Mouse (Mus musculus) liver, postnatal 0 days (tissue): Measurements from ENCODE around the gene Gm973. TPM values are rescaled to one million over a fixed set of nuclear protein-coding genes. Genes with fewer than 3 reads are reported as not detected.

Source experiments
- ATAC-seq: fragments of 200-750 bp; cut with Nextera tagmentation; 2 replicates; pipeline ENCODE4 v1.8.0; 2017; ENCODE audit warnings: mild to moderate bottlenecking, moderate library complexity
- DNase-seq: peaks from one replicate; pipeline ENCODE4 v3.0.0-alpha.2; 2016
- H3K27ac ChIP-seq: fragments of 300-500 bp; sonication (generic); 2 replicates; pipeline ENCODE4 v1.5.1; 2014; ENCODE audit warnings: antibody characterized with exemption, moderate library complexity, mild to moderate bottlenecking, low read depth
- H3K27me3 ChIP-seq: fragments of 300-500 bp; sonication (generic); 2 replicates; pipeline ENCODE4 v1.6.1; 2014; ENCODE audit warnings: low read length, control low read depth, mixed read lengths; ENCODE audit not compliant: insufficient read depth
- H3K36me3 ChIP-seq: fragments of 300-500 bp; sonication (generic); replicated peaks from 2 replicates; pipeline ENCODE4 v1.6.1; 2014; ENCODE audit warnings: mild to moderate bottlenecking, control low read depth, low read length, moderate library complexity, mixed read lengths; ENCODE audit not compliant: insufficient read depth
- H3K4me1 ChIP-seq: fragments of 300-500 bp; sonication (generic); 2 replicates; pipeline ENCODE4 v1.6.1; 2014; ENCODE audit warnings: antibody characterized with exemption, mild to moderate bottlenecking, control low read depth; ENCODE audit not compliant: insufficient read depth
- H3K4me2 ChIP-seq: fragments of 300-500 bp; sonication (generic); 2 replicates; pipeline ENCODE4 v1.6.1; 2014; ENCODE audit warnings: low read depth, mild to moderate bottlenecking, low read length, moderate library complexity, mixed read lengths
- H3K4me3 ChIP-seq: fragments of 300-500 bp; sonication (generic); 2 replicates; pipeline ENCODE4 v1.5.1; 2014; ENCODE audit warnings: low read depth, low read length
- H3K9ac ChIP-seq: fragments of 300-500 bp; sonication (generic); replicated peaks from 2 replicates; pipeline ENCODE4 v1.6.1; 2014; ENCODE audit warnings: mild to moderate bottlenecking, moderate library complexity
- H3K9me3 ChIP-seq: fragments of 300-500 bp; sonication (generic); 2 replicates; pipeline ENCODE4 v1.6.1; 2016; ENCODE audit warnings: mild to moderate bottlenecking, control low read depth, low read length, mixed read lengths
- CTCF ChIP-seq: sonication (generic); IDR thresholded peaks from 2 replicates; pipeline ENCODE4 v1.5.1; 2016; ENCODE audit warnings: antibody characterized with exemption, low read depth
- EP300 ChIP-seq: IDR thresholded peaks from 2 replicates; pipeline ENCODE4 v1.6.1; 2016; ENCODE audit warnings: antibody characterized with exemption, low read depth, mild to moderate bottlenecking
- WGBS: fragments of 180-500 bp; shearing (Covaris S2); extraction: QIAGEN DNeasy Blood & Tissue Kit; methylation state at CpG from one replicate; pipeline ENCODE4 v1.1.7; 2014; ENCODE audit not compliant: insufficient replicate concordance; 5-methylcytosine and 5-hydroxymethylcytosine counted together
- polyA plus RNA-seq: library from polyadenylated mRNA; unstranded; fragments of >200 nt; fragmentation: Nextera tagmentation; extraction: Ambion mirVana; gene quantifications from 2 replicates; pipeline ENCODE4 v1.2.1, GENCODE M21; 2015

Gene Gm973
- polyA plus RNA-seq, 1 experiment from 2014 or later = not detected

DNA sequence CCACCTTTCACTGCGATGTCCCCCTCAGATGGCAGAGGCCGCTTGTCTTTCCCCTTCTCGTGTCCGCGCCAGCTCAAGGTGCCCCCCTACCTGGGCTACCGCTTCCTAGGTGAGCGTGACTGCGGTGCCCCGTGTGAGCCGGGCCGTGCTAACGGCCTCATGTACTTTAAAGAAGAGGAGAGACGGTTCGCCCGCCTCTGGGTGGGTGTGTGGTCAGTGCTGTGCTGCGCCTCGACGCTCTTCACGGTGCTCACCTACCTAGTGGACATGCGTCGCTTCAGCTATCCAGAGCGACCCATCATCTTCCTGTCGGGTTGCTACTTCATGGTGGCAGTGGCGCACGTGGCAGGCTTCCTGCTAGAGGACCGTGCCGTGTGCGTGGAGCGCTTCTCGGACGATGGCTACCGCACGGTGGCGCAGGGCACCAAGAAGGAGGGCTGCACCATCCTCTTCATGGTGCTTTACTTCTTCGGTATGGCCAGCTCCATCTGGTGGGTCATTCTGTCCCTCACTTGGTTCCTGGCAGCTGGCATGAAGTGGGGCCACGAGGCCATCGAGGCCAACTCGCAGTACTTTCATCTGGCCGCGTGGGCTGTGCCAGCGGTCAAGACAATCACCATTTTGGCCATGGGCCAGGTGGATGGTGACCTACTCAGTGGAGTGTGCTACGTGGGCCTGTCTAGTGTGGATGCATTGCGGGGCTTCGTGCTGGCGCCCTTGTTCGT is 32.4 kb upstream of the Gm973 start:
- WGBS = 11% methylated on average over 46 of the region's 46 CpGs
- no peaks in the 10 kb centered on the region for H3K9me3 ChIP-seq
- no peak overlapping the region for H3K27ac ChIP-seq
- peaks cover 44% of the 10 kb centered on the region for H3K4me1 ChIP-seq
- ATAC-seq (no peak), DNase-seq (peak; percentile 72)
- H3K9ac ChIP-seq = peak overlapping the region; percentile 66
- H3K27me3 ChIP-seq = no peaks in the 10 kb centered on the region; the same call in 1 of the 2 replicates
- peak overlapping the region; percentile 69 for H3K4me3 ChIP-seq
- TF ChIP-seq CTCF (peak; percentile 84), EP300 (no peak)
- H3K4me2 ChIP-seq = peak overlapping the region; percentile 100
- no peaks in the 10 kb centered on the region for H3K36me3 ChIP-seq

DNA sequence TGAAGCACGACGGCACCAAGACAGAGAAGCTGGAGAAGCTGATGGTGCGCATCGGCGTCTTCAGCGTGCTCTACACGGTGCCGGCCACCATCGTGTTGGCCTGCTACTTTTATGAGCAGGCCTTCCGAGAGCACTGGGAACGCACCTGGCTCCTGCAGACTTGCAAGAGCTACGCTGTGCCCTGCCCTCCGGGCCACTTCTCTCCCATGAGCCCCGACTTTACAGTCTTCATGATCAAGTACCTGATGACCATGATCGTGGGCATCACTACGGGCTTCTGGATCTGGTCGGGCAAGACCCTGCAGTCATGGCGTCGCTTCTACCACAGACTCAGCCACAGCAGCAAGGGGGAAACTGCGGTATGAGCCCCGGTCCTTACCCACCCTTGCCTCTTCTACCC is 31.8 kb upstream of the Gm973 start:
- 46% methylated on average over 21 of the region's 21 CpGs for WGBS
- H3K4me2 ChIP-seq = peak overlapping the region; percentile 100
- ATAC-seq (no peak), DNase-seq (no peak)
- H3K9me3 ChIP-seq = no peaks in the 10 kb centered on the region
- peaks cover 44% of the 10 kb centered on the region for H3K4me1 ChIP-seq
- no peaks in the 10 kb centered on the region; the same call in 1 of the 2 replicates for H3K27me3 ChIP-seq
- no peak for TF ChIP-seq CTCF
- no peak for TF ChIP-seq EP300
- peak overlapping the region; percentile 69 for H3K4me3 ChIP-seq
- H3K9ac ChIP-seq = 0 out of 2 replicates have a peak overlapping the region, but pooled peaks have one; percentile 9
- H3K36me3 ChIP-seq = no peaks in the 10 kb centered on the region
- H3K27ac ChIP-seq = no peak overlapping the region

DNA sequence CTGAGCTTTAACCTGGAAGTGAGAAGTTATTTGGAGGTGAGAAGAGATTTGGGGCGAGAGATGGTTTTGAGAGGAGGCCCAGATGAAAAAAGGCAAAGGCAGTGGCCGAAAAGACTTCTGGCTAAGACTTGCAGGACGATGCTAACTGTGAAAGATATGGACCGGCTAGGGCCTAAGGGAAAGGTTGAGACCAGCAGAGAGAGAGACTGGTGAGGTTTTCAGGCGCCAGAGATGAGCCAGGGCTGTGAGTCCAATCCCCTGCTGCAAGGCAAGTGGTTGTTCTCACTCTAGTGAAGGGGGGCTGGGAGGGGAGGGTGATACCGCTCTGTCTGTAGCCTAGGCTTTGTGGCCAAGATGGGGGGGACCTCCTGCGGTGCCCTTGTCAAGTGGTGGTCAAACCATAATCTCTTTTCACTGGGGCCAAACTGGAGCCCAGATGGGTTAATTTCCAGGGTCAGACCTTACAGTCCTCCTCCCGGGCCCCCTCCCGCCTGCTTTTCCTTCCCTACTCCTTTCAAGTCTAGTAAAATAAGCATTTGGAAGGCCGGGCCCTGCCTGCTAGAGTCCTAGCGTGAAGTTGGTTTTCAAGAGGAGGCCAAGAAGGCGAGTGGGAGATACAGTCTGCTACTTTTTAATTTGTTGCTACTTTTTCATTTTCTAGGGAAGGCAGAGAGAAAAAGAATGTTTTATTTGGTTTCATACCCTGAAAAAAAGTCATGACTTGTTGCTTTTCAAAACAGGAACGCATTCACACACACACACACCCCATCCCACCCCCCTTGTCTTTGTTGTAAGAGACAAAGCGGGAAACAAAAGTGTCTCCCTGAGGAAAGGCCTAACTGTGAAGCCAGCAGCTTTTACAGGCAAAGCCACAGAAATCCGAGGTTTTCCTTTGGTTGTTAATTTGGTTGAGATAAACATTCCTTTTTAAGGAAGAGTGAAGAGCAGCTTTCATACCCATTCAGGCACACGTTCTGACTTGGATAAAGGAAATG is 31.0 kb upstream of the Gm973 start:
- TF ChIP-seq CTCF (no peak), EP300 (no peak)
- no peak for DNase-seq
- Histone ChIP-seq H3K27me3 (no peaks in the 10 kb centered on the region; the same call in 1 of the 2 replicates), H3K4me3 (peak overlapping the region; percentile 69), H3K4me2 (peak overlapping the region; percentile 100), H3K27ac (0 out of 2 replicates have a peak overlapping the region, but pooled peaks have one; percentile 18), H3K9ac (no peak overlapping the region), H3K4me1 (peaks cover 44% of the 10 kb centered on the region), H3K36me3 (no peaks in the 10 kb centered on the region), H3K9me3 (no peaks in the 10 kb centered on the region)
- 40% methylated on average over 16 of the region's 16 CpGs for WGBS
- no peak for ATAC-seq

DNA sequence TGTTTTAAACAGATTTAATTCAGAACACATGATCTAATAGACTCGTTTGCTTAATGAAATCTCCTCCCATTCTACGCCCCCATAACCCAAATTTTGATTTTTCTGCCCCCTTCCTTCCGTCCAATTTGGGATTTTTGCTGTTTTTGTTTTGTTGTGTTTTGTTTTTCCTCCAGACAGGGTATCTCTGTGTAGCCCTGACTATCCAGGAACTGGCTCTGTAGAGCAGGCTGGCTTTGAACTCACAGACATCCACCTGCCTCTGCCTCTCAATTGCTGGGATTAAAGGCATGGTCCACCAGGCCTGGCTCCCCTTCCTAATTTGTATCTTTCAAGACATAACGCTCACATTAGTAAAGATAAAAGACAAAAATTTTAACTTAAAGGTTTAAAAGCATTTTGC is 30.3 kb upstream of the Gm973 start:
- Histone ChIP-seq H3K27me3 (no peaks in the 10 kb centered on the region; the same call in 1 of the 2 replicates), H3K27ac (no peak overlapping the region), H3K36me3 (no peaks in the 10 kb centered on the region), H3K4me3 (no peak overlapping the region), H3K4me2 (peak overlapping the region; percentile 100), H3K9me3 (no peaks in the 10 kb centered on the region), H3K4me1 (peaks cover 44% of the 10 kb centered on the region), H3K9ac (no peak overlapping the region)
- WGBS = 73% methylated on average over 4 of the region's 4 CpGs
- DNase-seq (no peak), ATAC-seq (no peak)
- no peak for TF ChIP-seq CTCF
- TF ChIP-seq EP300 = no peak

DNA sequence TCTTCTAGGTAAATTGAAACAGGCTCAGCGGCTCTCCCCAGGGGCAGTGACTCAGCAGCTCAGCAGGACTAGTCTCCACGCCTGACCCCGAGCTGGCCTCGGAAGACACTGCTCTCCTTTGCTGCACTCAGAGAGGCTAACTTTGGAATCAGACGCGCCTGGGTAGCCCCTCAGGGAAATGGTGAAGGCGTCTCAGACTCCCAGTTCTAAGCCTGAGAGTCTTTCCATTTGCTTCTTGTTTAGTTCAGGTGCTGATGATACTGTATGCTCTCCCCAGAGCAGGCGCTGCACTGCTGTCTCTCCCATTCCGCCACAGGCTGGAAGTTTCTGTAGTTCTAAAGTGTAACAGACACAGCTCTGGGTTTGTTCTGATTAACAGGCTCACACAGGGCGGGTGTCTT is 28.4 kb upstream of the Gm973 start:
- H3K4me1 ChIP-seq = peaks cover 44% of the 10 kb centered on the region
- peak overlapping the region; percentile 59 for H3K4me2 ChIP-seq
- no peak overlapping the region for H3K4me3 ChIP-seq
- H3K27me3 ChIP-seq = no peaks in the 10 kb centered on the region; the same call in 1 of the 2 replicates
- no peaks in the 10 kb centered on the region for H3K9me3 ChIP-seq
- H3K9ac ChIP-seq = peak overlapping the region; percentile 8; the same call in 1 of the 2 replicates
- ATAC-seq (peak; percentile 26), DNase-seq (peak; percentile 49)
- no peaks in the 10 kb centered on the region for H3K36me3 ChIP-seq
- TF ChIP-seq CTCF (no peak), EP300 (no peak)
- peak overlapping the region; percentile 69 for H3K27ac ChIP-seq
- 17% methylated on average over 10 of the region's 10 CpGs for WGBS

DNA sequence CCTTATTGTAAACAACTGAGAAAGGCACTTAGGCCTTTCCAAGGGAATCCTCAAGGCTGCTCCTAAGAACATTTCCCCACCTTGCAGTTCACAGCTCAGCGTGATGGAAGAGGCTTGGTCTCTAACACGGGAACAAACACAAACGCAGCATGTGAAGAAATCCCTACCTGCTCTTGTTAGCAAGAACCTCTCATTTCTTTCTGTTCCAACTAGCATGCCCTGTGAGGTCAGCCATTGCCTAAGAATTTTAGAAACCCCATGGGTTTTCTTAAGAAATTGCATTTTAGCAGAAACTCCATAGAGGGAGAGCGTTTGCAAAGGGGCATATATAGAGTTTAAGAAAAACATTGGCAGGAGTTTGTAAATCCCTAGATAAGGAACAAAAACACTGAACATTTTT is 27.6 kb upstream of the Gm973 start:
- Histone ChIP-seq H3K36me3 (no peaks in the 10 kb centered on the region), H3K27ac (no peak overlapping the region), H3K27me3 (no peaks in the 10 kb centered on the region; the same call in 1 of the 2 replicates), H3K9me3 (no peaks in the 10 kb centered on the region), H3K4me1 (peaks cover 35% of the 10 kb centered on the region), H3K4me3 (no peak overlapping the region), H3K4me2 (no peak overlapping the region), H3K9ac (no peak overlapping the region)
- DNase-seq (no peak), ATAC-seq (no peak)
- TF ChIP-seq CTCF = no peak
- TF ChIP-seq EP300 = no peak
- 64% methylated on average over 4 of the region's 4 CpGs for WGBS
